Mouse (Mus musculus) small intestine, adult 2 months (tissue): ENCODE results near the gene Fis1. TPM values are rescaled to one million over a fixed set of nuclear protein-coding genes. Genes with fewer than 3 reads are reported as not detected.

Experiments
- H3K27ac ChIP-seq: fragments of 200-500 bp; 2 replicates; pipeline ENCODE4 v1.5.1; 2012; ENCODE audit warnings: low read depth, low read length, control low read depth, inconsistent platforms; ENCODE audit not compliant: insufficient read depth
- H3K27me3 ChIP-seq: fragments of 200-500 bp; 2 replicates; pipeline ENCODE4 v1.6.1; 2012; ENCODE audit warnings: mild to moderate bottlenecking, moderate library complexity, low read length, inconsistent platforms; ENCODE audit not compliant: control insufficient read depth, insufficient read depth
- H3K36me3 ChIP-seq: fragments of 200-500 bp; 2 replicates; pipeline ENCODE4 v1.6.1; 2012; ENCODE audit warnings: mild to moderate bottlenecking, low read length, control low read depth, inconsistent platforms; ENCODE audit not compliant: control insufficient read depth, insufficient read depth
- H3K4me1 ChIP-seq: fragments of 200-500 bp; 2 replicates; pipeline ENCODE4 v1.6.1; 2012; ENCODE audit warnings: low read length, inconsistent platforms, mixed read lengths; ENCODE audit not compliant: control insufficient read depth, insufficient read depth, insufficient read length
- H3K4me3 ChIP-seq: fragments of 200-500 bp; 2 replicates; pipeline ENCODE4 v1.5.1; 2012; ENCODE audit warnings: low read depth, mild to moderate bottlenecking, control low read depth, inconsistent platforms, low read length, moderate library complexity
- CTCF ChIP-seq: fragments of 200-500 bp; IDR thresholded peaks from 2 replicates; pipeline ENCODE4 v1.5.1; 2012; ENCODE audit warnings: low read depth, mild to moderate bottlenecking, control low read depth, inconsistent platforms, low read length, moderate library complexity, mixed read lengths; ENCODE audit not compliant: insufficient replicate concordance, insufficient read length; ENCODE audit errors: extremely low read depth
- POLR2A ChIP-seq: fragments of 200-500 bp; IDR thresholded peaks from 2 replicates; pipeline ENCODE4 v1.6.1; 2012; ENCODE audit warnings: low read depth, mild to moderate bottlenecking, control low read depth, inconsistent platforms, low read length, moderate library complexity
- WGBS: fragments of 180-500 bp; shearing (Covaris S2); methylation state at CpG from one replicate; pipeline ENCODE4 v1.1.7; 2018; 5-methylcytosine and 5-hydroxymethylcytosine counted together
- polyA plus RNA-seq: library from polyadenylated mRNA; depleted of rRNA; stranded (reverse); fragments of >200 nt; gene quantifications from 2 replicates; pipeline ENCODE4 v1.2.3, GENCODE M21; 2012

Fis1 gene
- polyA plus RNA-seq, 1 experiment, result 261 TPM

DNA sequence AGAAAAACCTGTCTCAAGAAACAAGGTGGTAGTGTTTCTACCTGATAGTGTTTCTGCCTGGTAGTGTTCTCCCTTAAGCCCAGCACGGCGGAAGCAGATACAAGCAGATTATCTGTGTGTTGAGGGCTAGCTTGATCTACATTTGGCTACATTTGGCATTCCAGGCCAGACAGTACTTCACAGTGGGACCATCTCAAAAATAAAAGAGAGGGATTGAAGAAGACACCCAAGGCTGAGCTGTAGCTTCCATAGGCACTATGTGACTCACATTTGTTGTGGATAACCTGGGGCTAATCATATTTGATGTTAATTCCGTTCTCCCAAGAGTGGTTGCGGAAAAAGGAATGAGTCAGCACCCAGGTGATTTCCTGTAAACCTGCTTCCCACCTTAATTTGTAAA, 922 bp upstream of the Fis1 start:
- H3K27me3 ChIP-seq, result no peaks in the 10 kb centered on the region
- H3K27ac ChIP-seq, result no peak overlapping the region
- H3K36me3 ChIP-seq, result no peaks in the 10 kb centered on the region
- TF ChIP-seq POLR2A, result no peak
- TF ChIP-seq CTCF, result no peak
- peaks cover 15% of the 10 kb centered on the region; the same call in 1 of the 2 replicates for H3K4me1 ChIP-seq
- H3K4me3 ChIP-seq, result no peak overlapping the region
- 62% methylated on average over 4 of the region's 4 CpGs for WGBS

DNA sequence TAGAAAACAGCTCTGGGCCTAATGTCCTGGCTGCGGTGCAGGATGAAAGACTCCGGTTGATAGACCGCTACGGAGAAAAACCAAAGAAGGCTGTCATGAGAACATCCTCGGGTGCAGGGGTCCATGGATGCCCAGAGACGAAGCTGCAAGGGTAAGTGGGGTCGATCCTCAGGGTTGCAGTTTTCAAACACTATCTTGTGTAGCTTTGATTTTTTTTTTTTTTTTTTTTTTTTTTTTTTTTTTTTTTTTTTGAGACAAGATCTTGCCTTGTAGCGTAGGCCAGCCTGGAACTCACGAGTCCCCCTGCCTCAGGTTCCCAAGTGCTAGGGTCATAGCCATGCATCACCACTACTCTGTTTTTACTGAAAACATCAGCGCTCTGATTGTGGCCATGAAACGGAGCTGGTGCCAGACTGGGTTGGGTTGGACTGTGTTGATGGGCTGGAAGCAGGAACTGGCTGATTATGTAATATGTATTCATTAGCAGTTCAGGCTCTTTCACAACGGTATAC, 421 bp downstream of the Fis1 start:
- H3K36me3 ChIP-seq, result no peaks in the 10 kb centered on the region
- H3K4me1 ChIP-seq, result peaks cover 20% of the 10 kb centered on the region
- peak overlapping the region; percentile 81 for H3K4me3 ChIP-seq
- TF ChIP-seq CTCF (no peak), POLR2A (no peak)
- H3K27me3 ChIP-seq, result no peaks in the 10 kb centered on the region
- WGBS, result 2% methylated on average over 12 of the region's 12 CpGs
- H3K27ac ChIP-seq, result peak overlapping the region; percentile 77

DNA sequence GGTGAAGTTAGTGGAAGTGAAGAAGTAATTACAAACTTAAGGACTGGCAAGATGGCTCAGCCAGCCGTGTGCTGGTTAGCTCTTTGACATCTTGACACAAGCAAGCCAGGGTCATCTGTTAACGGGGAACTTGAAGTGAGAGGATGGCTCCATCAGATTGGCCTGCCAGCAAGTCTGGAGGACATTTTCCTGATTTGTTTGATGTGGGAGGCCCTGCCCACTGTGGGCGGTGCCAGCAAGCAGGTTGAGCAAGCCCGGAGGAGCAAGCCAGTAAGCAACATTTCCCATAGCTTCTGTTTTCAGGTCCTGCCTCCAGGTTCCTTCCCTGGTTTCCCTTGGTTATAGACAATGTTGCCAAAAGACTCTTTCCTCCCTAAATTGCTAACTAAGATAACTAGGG, 2.5 kb downstream of the Fis1 start:
- WGBS, result 64% methylated on average over 4 of the region's 4 CpGs
- Histone ChIP-seq H3K36me3 (no peaks in the 10 kb centered on the region), H3K27ac (no peak overlapping the region), H3K4me3 (no peak overlapping the region), H3K27me3 (no peaks in the 10 kb centered on the region), H3K4me1 (peaks cover 27% of the 10 kb centered on the region)
- TF ChIP-seq CTCF (no peak), POLR2A (no peak)

DNA sequence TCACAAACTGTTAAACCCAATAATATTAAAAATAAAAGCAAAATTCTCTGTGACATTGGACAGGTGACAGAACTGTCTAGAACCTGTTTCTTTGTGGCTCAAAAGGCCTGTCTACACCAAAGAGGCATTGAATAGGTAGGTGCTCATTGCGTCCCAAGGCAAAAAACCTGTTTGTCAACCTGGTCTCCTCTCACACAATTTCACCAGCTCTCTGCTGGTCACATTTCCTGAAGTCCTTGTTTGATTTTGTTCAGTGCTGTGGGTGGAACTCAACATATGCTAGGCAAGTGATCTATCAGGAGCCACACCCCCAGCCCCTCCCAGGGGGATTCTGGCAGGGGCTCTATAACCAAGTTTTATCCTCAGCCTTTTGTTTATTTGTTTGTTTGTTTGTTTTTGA, 4.2 kb downstream of the Fis1 start:
- Histone ChIP-seq H3K27me3 (no peaks in the 10 kb centered on the region), H3K27ac (peak overlapping the region; percentile 9; the same call in 1 of the 2 replicates), H3K36me3 (no peaks in the 10 kb centered on the region), H3K4me3 (no peak overlapping the region), H3K4me1 (peaks cover 32% of the 10 kb centered on the region)
- TF ChIP-seq POLR2A, result no peak
- no peak for TF ChIP-seq CTCF
- WGBS, result 51% methylated on average over 1 of the region's 1 CpGs

DNA sequence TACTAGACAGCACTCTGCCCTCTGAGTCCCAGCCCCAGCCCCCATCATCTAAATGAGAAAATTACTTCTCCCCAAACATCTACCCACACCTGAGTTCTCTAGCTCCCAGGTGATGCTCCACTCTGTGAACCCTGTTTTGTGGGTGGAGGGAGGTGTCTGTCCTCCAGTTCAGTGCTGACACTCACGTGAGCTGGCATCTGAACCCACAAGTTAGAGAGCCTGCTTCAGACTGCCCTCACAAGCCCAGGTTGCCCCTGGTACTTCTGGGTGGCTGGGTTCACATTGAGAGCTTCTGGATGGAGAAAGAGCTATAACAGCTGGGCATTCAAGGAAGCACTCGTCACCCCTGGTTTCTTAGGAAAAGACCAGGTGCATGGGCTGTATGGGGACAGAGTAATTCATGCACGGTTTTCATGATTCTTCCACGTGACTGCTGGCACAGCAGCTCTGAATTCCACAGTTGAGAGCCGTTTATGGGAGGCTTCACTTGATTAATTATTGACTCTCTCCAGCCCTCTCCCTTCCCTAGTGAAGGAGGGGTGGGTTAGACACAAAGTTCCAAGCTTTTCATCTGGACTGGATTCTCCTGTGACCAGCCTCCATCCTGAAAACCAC, 6.0 kb downstream of the Fis1 start:
- peaks cover 41% of the 10 kb centered on the region for H3K4me1 ChIP-seq
- peak overlapping the region; percentile 93 for H3K27ac ChIP-seq
- peaks cover 10% of the 10 kb centered on the region for H3K36me3 ChIP-seq
- no peak for TF ChIP-seq CTCF
- TF ChIP-seq POLR2A, result no peak
- peak overlapping the region; percentile 4; the same call in 1 of the 2 replicates for H3K4me3 ChIP-seq
- 18% methylated on average over 5 of the region's 5 CpGs for WGBS
- no peaks in the 10 kb centered on the region for H3K27me3 ChIP-seq

DNA sequence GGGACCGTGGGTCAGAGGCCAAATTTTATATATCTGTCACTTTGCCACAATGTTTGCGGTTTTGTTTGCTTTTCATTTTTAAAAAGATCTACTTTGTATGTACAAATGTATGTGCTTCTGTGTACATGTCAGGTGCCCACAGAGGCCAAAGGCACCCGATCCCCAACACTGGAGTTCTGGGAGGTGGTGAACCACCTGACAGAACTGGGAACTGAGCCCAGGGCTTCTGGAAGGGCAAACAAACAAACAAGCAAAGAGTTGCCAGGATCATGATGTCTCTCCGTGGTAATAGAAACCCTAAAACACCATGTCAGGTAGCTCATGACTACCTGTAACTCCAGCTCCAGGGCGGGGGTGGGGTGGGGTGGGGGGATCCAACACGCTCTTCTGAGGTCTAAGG, 7.0 kb downstream of the Fis1 start:
- Histone ChIP-seq H3K4me1 (peaks cover 48% of the 10 kb centered on the region), H3K4me3 (no peak overlapping the region), H3K27me3 (no peaks in the 10 kb centered on the region), H3K36me3 (peaks cover 10% of the 10 kb centered on the region), H3K27ac (no peak overlapping the region)
- 48% methylated on average over 6 of the region's 6 CpGs for WGBS
- no peak for TF ChIP-seq CTCF

DNA sequence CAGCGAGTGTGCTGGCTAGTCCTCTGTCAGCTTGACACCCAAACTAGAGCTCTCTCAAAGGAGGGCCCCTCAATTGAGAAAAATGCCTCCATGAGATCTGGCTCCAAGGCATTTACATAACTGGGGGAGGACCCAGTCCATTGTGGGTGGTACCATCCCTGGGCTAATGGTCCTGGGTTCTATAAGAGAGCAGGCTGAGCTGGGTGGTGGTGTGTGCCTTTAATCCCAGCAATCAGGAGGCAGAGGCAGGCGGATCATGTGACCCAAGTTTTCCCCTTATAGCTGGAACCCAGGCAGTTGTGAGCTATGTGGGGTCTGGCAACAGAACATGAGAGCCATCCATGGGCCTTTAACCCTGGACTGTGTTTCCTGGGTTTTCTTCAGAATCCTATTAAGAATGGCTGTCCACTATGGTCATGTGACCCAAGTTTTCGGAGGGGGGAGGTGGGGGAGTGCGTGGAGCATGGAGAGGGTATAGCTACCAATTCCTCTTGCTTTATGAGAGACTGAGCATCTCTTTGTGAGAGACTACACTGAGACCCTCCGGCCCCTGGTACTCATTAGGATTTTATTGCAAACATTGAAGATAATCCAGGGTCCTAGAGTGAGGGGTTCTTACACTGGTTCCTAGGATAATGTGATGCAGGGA, 8.4 kb downstream of the Fis1 start:
- 37% methylated on average over 5 of the region's 5 CpGs for WGBS
- H3K27ac ChIP-seq, result peak overlapping the region; percentile 89

More for the DNA sequence above, 8.4 kb downstream of the Fis1 start:
- Histone ChIP-seq H3K4me1 (peaks cover 50% of the 10 kb centered on the region), H3K27me3 (no peaks in the 10 kb centered on the region), H3K36me3 (peaks cover 14% of the 10 kb centered on the region), H3K4me3 (peak overlapping the region; percentile 81; the same call in 1 of the 2 replicates)
- TF ChIP-seq CTCF, result no peak
